Mouse (Mus musculus): ENCODE measurements at regions not wholly inside any gene's neighbourhood (a gene's known extent, or its start where the extent isn't known, plus 50 kb on each side); places are given as distances from the start of the nearest gene placed in this dataset.

GRCm38 (mm10) chr1:36013823-36014341, 54.3 kb upstream of the Hs6st1 start:
- DNase-seq (ENCODE audit: low spot score in 2 of 2) = no peak

GRCm38 (mm10) chr1:36014372-36014771, 53.8 kb upstream of the Hs6st1 start:
- no peak for DNase-seq (ENCODE audit: low spot score in 2 of 2)

GRCm38 (mm10) chr1:36015210-36015609, 53.0 kb upstream of the Hs6st1 start:
- no peak for DNase-seq (ENCODE audit: low spot score in 2 of 2)

GRCm38 (mm10) chr1:36016566-36016965, 51.6 kb upstream of the Hs6st1 start:
- DNase-seq (ENCODE audit: low spot score in 2 of 2) = no peak

DNA sequence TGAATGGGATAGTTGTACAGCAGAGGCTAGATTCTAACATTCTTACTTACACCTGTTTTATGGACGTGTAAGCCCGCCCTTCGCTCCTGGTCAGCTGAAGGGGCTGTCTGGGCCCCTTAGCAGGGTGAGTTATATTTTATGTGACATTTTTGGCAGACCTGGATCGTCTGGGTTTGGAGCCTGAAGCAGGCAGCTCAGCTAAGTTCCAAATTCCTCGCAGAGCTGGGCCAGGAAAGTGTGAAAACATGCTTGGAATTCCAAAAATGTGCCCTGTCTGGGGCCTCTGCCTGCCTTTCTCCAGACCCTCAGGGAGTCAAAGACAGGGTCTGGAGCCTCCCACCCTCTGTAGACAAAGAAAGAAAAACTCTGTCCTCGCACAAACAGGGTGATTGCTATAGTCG, 51.1 kb upstream of the Hs6st1 start:
- DNase-seq (ENCODE audit: low spot score in 2 of 2) = no peak

DNA sequence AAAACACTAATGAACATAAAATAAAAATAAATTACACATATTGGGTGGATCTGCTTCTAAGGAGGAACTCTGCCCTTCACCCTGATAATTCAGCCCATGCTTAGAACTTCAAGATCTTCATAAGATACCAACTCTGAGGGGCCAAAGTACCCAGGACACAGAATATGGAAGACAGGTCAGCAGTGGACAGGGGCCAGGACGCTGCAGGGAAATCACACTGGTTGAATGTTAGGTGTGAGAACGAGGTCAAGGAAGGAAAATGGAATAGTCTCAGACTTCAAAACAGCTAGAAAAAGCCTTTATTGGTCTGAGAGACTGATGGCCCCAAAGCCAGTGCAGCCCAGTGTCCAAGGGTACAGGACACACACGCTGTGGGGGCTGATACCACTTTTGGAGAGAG, 50.5 kb upstream of the Hs6st1 start:
- no peak for DNase-seq (ENCODE audit: low spot score in 2 of 2)
